Mouse (Mus musculus): ENCODE results near the gene Lrrc8d. TPM values are rescaled to one million over a fixed set of nuclear protein-coding genes. Genes with fewer than 3 reads are reported as not detected.

Lrrc8d gene
- polyA plus RNA-seq, 1 experiment: 5.7 TPM

DNA sequence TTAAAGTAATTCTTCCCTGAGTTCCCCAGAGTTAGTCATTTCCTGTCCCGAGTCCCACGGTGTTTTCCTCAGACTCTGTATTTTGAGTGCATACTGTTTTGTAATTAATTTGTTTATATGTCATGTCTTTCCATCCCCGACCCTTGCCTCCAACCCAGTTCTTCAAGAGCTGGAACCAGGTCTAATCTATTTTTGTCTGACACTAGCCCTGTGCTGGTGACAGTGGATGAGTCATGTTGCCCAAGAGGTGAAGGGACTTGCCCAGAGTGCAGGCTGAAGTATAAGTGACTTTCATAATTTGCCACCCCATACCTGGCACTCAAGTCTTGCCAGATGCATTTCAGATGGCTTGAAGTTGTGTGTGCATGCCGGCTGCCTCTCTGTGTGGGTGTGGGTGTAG, 98.7 kb downstream of the Lrrc8d start:
- Histone ChIP-seq H3K27ac (ENCODE audit: control insufficient read depth, insufficient read depth, low read length) (no peak overlapping the region), H3K36me3 (ENCODE audit: control insufficient read depth, insufficient read depth, low read length) (no peaks in the 10 kb centered on the region), H3K4me1 (replicated peaks; ENCODE audit: control insufficient read depth, insufficient read depth, low read length) (peaks cover 4% of the 10 kb centered on the region), H3K4me3 (ENCODE audit: control insufficient read depth, insufficient read depth, low read length) (no peak overlapping the region), H3K27me3 (ENCODE audit: control insufficient read depth, insufficient read depth, low read length) (no peaks in the 10 kb centered on the region)
- TF ChIP-seq CTCF (IDR thresholded peaks at IDR 0.05; ENCODE audit: borderline replicate concordance, control insufficient read depth, extremely low read depth, insufficient read depth, low read length, poor library complexity) (no peak), POLR2A (IDR thresholded peaks at IDR 0.05; ENCODE audit: control insufficient read depth, extremely low read depth, insufficient read depth, low read length, poor library complexity) (no peak)
- 88% methylated on average over 4 of the region's 4 CpGs for WGBS
- DNase-seq: no peak

- Histone ChIP-seq H3K4me1 (replicated peaks; ENCODE audit: control insufficient read depth, insufficient read depth, low read length) (peaks cover 4% of the 10 kb centered on the region), H3K36me3 (ENCODE audit: control insufficient read depth, insufficient read depth, low read length) (no peaks in the 10 kb centered on the region), H3K4me3 (ENCODE audit: control insufficient read depth, insufficient read depth, low read length) (no peak overlapping the region), H3K27ac (ENCODE audit: control insufficient read depth, insufficient read depth, low read length) (no peak overlapping the region), H3K27me3 (ENCODE audit: control insufficient read depth, insufficient read depth, low read length) (no peaks in the 10 kb centered on the region)
- DNase-seq: no peak
- TF ChIP-seq CTCF (IDR thresholded peaks at IDR 0.05; ENCODE audit: borderline replicate concordance, control insufficient read depth, extremely low read depth, insufficient read depth, low read length, poor library complexity) (no peak), POLR2A (IDR thresholded peaks at IDR 0.05; ENCODE audit: control insufficient read depth, extremely low read depth, insufficient read depth, low read length, poor library complexity) (no peak)
- 67% methylated on average over 13 of the region's 13 CpGs for WGBS
These were observed 100.3 kb downstream of the Lrrc8d start for GRCm38 (mm10) chr5:105799850-105800635.

DNA sequence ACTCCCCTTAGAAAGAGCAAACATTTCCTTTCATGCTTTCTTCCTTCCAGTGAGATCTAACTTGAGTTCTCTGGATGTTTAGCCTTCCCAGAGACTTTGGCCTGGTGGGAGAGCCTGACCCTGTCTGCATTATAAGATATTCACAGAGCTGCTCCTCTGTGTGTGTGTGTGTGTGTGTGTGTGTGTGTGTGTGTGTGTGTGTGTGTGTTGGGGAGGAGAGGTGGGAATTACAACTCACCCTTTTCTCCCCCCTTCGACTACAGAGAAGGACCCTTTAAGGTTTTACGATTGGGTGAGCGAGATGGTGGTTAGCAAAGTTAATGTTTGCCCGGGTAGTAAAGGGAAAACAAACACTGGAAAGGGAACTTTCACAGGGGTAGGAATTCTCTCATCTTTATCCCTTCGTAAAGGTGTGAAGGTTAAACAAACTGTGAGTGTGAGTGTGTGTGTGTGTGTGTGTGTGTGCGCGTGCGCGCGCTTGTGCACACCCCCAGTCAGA, 101.3 kb downstream of the Lrrc8d start:
- peaks cover 4% of the 10 kb centered on the region for H3K4me1 ChIP-seq (replicated peaks; ENCODE audit: control insufficient read depth, insufficient read depth, low read length)
- no peak overlapping the region for H3K27ac ChIP-seq (ENCODE audit: control insufficient read depth, insufficient read depth, low read length)
- no peaks in the 10 kb centered on the region for H3K36me3 ChIP-seq (ENCODE audit: control insufficient read depth, insufficient read depth, low read length)
- H3K4me3 ChIP-seq (ENCODE audit: control insufficient read depth, insufficient read depth, low read length): no peak overlapping the region
- 97% methylated on average over 10 of the region's 10 CpGs for WGBS
- DNase-seq: no peak
- TF ChIP-seq POLR2A (IDR thresholded peaks at IDR 0.05; ENCODE audit: control insufficient read depth, extremely low read depth, insufficient read depth, low read length, poor library complexity) (no peak), CTCF (IDR thresholded peaks at IDR 0.05; ENCODE audit: borderline replicate concordance, control insufficient read depth, extremely low read depth, insufficient read depth, low read length, poor library complexity) (no peak)
- H3K27me3 ChIP-seq (ENCODE audit: control insufficient read depth, insufficient read depth, low read length): no peaks in the 10 kb centered on the region

DNA sequence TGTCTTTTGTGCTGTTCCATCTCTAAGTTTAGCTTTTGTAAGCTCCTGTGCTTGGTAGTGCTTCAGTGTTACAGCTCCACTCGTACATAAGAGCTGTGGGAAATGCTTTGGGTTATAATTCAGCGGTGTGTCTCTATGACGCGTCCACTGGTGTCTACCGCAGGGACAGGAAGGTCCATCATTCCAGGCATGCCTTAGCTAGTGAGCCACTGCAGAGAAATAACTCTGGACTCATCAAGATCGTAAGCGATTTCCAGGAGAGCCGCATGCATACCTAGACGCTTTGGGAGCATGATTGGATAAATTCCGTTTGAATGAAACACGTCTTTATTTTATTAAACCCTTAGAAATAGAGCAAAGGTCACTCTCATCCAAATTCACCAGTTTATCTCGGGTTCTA, 106.2 kb downstream of the Lrrc8d start:
- H3K4me3 ChIP-seq (ENCODE audit: control insufficient read depth, insufficient read depth, low read length): no peak overlapping the region
- no peaks in the 10 kb centered on the region for H3K27me3 ChIP-seq (ENCODE audit: control insufficient read depth, insufficient read depth, low read length)
- TF ChIP-seq CTCF (IDR thresholded peaks at IDR 0.05; ENCODE audit: borderline replicate concordance, control insufficient read depth, extremely low read depth, insufficient read depth, low read length, poor library complexity) (no peak), POLR2A (IDR thresholded peaks at IDR 0.05; ENCODE audit: control insufficient read depth, extremely low read depth, insufficient read depth, low read length, poor library complexity) (no peak)
- H3K36me3 ChIP-seq (ENCODE audit: control insufficient read depth, insufficient read depth, low read length): no peaks in the 10 kb centered on the region
- WGBS: 98% methylated on average over 12 of the region's 12 CpGs
- no peak for DNase-seq
- no peak overlapping the region for H3K27ac ChIP-seq (ENCODE audit: control insufficient read depth, insufficient read depth, low read length)
- H3K4me1 ChIP-seq (replicated peaks; ENCODE audit: control insufficient read depth, insufficient read depth, low read length): no peaks in the 10 kb centered on the region

- no peak overlapping the region for H3K27ac ChIP-seq (ENCODE audit: control insufficient read depth, insufficient read depth, low read length)
- H3K4me3 ChIP-seq (ENCODE audit: control insufficient read depth, insufficient read depth, low read length): no peak overlapping the region
- no peak for DNase-seq
- no peaks in the 10 kb centered on the region for H3K27me3 ChIP-seq (ENCODE audit: control insufficient read depth, insufficient read depth, low read length)
- H3K4me1 ChIP-seq (replicated peaks; ENCODE audit: control insufficient read depth, insufficient read depth, low read length): no peaks in the 10 kb centered on the region
- no peak for TF ChIP-seq POLR2A (IDR thresholded peaks at IDR 0.05; ENCODE audit: control insufficient read depth, extremely low read depth, insufficient read depth, low read length, poor library complexity)
- no peak for TF ChIP-seq CTCF (IDR thresholded peaks at IDR 0.05; ENCODE audit: borderline replicate concordance, control insufficient read depth, extremely low read depth, insufficient read depth, low read length, poor library complexity)
- 78% methylated on average over 7 of the region's 7 CpGs for WGBS
- H3K36me3 ChIP-seq (ENCODE audit: control insufficient read depth, insufficient read depth, low read length): peaks cover 8% of the 10 kb centered on the region
These were observed 107.7 kb downstream of the Lrrc8d start for GRCm38 (mm10) chr5:105807461-105807860.

GRCm38 (mm10) chr5:105809056-105809455, 109.3 kb downstream of the Lrrc8d start:
- no peak overlapping the region for H3K27ac ChIP-seq (ENCODE audit: control insufficient read depth, insufficient read depth, low read length)
- WGBS: 96% methylated on average over 11 of the region's 11 CpGs
- TF ChIP-seq CTCF (IDR thresholded peaks at IDR 0.05; ENCODE audit: borderline replicate concordance, control insufficient read depth, extremely low read depth, insufficient read depth, low read length, poor library complexity) (no peak), POLR2A (IDR thresholded peaks at IDR 0.05; ENCODE audit: control insufficient read depth, extremely low read depth, insufficient read depth, low read length, poor library complexity) (no peak)
- H3K4me3 ChIP-seq (ENCODE audit: control insufficient read depth, insufficient read depth, low read length): no peak overlapping the region
- no peaks in the 10 kb centered on the region for H3K4me1 ChIP-seq (replicated peaks; ENCODE audit: control insufficient read depth, insufficient read depth, low read length)
- no peaks in the 10 kb centered on the region for H3K27me3 ChIP-seq (ENCODE audit: control insufficient read depth, insufficient read depth, low read length)
- DNase-seq: no peak
- peaks cover 18% of the 10 kb centered on the region for H3K36me3 ChIP-seq (ENCODE audit: control insufficient read depth, insufficient read depth, low read length)

Measured in thymus, adult 2 months (tissue).